Mouse (Mus musculus) left cerebral cortex, postnatal 4 days (tissue): ENCODE data around the gene Traf7. TPM values are rescaled to one million over a fixed set of nuclear protein-coding genes. Genes with fewer than 3 reads are reported as not detected.

ENCODE experiments used
- total RNA-seq, 2 experiments: library from RNA; stranded (reverse); gene quantifications; 2 replicates each; pipeline ENCODE4 v1.2.3; 2021

Gene Traf7
- total RNA-seq, 2 experiments from 2014 or later, result 166 to 172 TPM

Other genes with a start within 250 kb of the Traf7 start
- gene Abca17, start 176.9 kb downstream of the Traf7 start, total RNA-seq, result 1 to 10 TPM; 1.4 to 1.9 TPM
- gene Abca3, start 176.0 kb downstream of the Traf7 start, total RNA-seq, result 100 to 1,000 TPM; 109 to 114 TPM
- gene Rnps1, start 113.4 kb downstream of the Traf7 start, total RNA-seq, result 100 to 1,000 TPM; 204 to 208 TPM
- gene Eci1, start 101.3 kb downstream of the Traf7 start, total RNA-seq, result 10 to 100 TPM in 1 of 2 experiments, 1 to 10 TPM in 1; 9.4 to 11.5 TPM
- gene Dnase1l2, start 84.8 kb downstream of the Traf7 start, total RNA-seq, result 1 to 10 TPM; 7.1 to 8.5 TPM
- 10 to 100 TPM; 39.0 to 41.7 TPM for gene E4f1, start 57.6 kb downstream of the Traf7 start, total RNA-seq
- gene Pgp, start 57.5 kb downstream of the Traf7 start, total RNA-seq, result 10 to 100 TPM; 45.3 to 45.9 TPM
- gene Bricd5, start 54.1 kb downstream of the Traf7 start, total RNA-seq, result under 1 TPM; 0.54 to 0.92 TPM
- 10 to 100 TPM; 33.4 to 39.1 TPM for gene Mlst8, start 48.9 kb downstream of the Traf7 start, total RNA-seq
- gene Caskin1, start 39.3 kb downstream of the Traf7 start, total RNA-seq, result 100 to 1,000 TPM; 158 to 180 TPM
- gene Rab26, start 6.3 kb upstream of the Traf7 start, total RNA-seq, result 10 to 100 TPM; 12.2 to 12.5 TPM
- gene Pkd1, start 21.9 kb upstream of the Traf7 start, total RNA-seq, result 10 to 100 TPM; 75.0 to 91.3 TPM
- gene Tsc2, start 104.7 kb upstream of the Traf7 start, total RNA-seq, result 100 to 1,000 TPM; 152 to 158 TPM
- 1 to 10 TPM; 7.0 to 8.5 TPM for gene Nthl1, start 104.7 kb upstream of the Traf7 start, total RNA-seq
- 10 to 100 TPM; 40.2 to 43.6 TPM for gene Slc9a3r2, start 122.4 kb upstream of the Traf7 start, total RNA-seq
- gene Npw, start 130.5 kb upstream of the Traf7 start, total RNA-seq, result under 1 TPM in 1 of 2 experiments, not detected in 1; 0.66 TPM
- 10 to 100 TPM; 45.5 to 48.5 TPM for gene Zfp598, start 141.7 kb upstream of the Traf7 start, total RNA-seq
- gene Syngr3, start 162.0 kb upstream of the Traf7 start, total RNA-seq, result 100 to 1,000 TPM; 164 to 176 TPM
- 10 to 100 TPM; 21.0 to 22.7 TPM for gene Gfer, start 168.2 kb upstream of the Traf7 start, total RNA-seq
- gene Noxo1, start 168.3 kb upstream of the Traf7 start, total RNA-seq, result 1 to 10 TPM; 5.6 to 7.2 TPM
- 10 to 100 TPM; 34.8 to 36.6 TPM for gene Tbl3, start 179.7 kb upstream of the Traf7 start, total RNA-seq
- not detected for gene Rnf151, start 190.1 kb upstream of the Traf7 start, total RNA-seq
- gene Rps2, start 190.2 kb upstream of the Traf7 start, total RNA-seq, result 100 to 1,000 TPM; 619 to 676 TPM
- gene Ndufb10, start 196.5 kb upstream of the Traf7 start, total RNA-seq, result 100 to 1,000 TPM; 130 to 145 TPM
- gene Rpl3l, start 199.9 kb upstream of the Traf7 start, total RNA-seq, result not detected
- gene Msrb1, start 208.7 kb upstream of the Traf7 start, total RNA-seq, result 10 to 100 TPM; 36.6 to 42.7 TPM
- not detected for gene Hs3st6, start 225.1 kb upstream of the Traf7 start, total RNA-seq